Mouse (Mus musculus) hindbrain, embryonic 13.5 days (tissue): ENCODE results near the gene Ctla4. TPM values are rescaled to one million over a fixed set of nuclear protein-coding genes. Genes with fewer than 3 reads are reported as not detected.

Source experiments
- ATAC-seq: fragments of 200-750 bp; cut with Nextera tagmentation; 2 replicates; pipeline ENCODE4 v1.8.0; 2017; ENCODE audit warnings: moderate TSS enrichment; ENCODE audit not compliant: low FRiP score
- H3K27ac ChIP-seq: fragments of 300-500 bp; sonication (generic); 2 replicates; pipeline ENCODE4 v1.5.1; 2015; ENCODE audit warnings: inconsistent platforms, mild to moderate bottlenecking, moderate library complexity
- H3K27me3 ChIP-seq: fragments of 300-500 bp; sonication (generic); 2 replicates; pipeline ENCODE4 v1.6.1; 2015; ENCODE audit warnings: mild to moderate bottlenecking, inconsistent platforms
- H3K36me3 ChIP-seq: fragments of 300-500 bp; sonication (generic); 2 replicates; pipeline ENCODE4 v1.6.1; 2015; ENCODE audit warnings: mild to moderate bottlenecking, inconsistent platforms
- H3K4me1 ChIP-seq: fragments of 300-500 bp; sonication (generic); replicated peaks from 2 replicates; pipeline ENCODE4 v1.6.1; 2015; ENCODE audit warnings: inconsistent platforms
- H3K4me2 ChIP-seq: fragments of 300-500 bp; sonication (generic); 2 replicates; pipeline ENCODE4 v1.6.1; 2015; ENCODE audit warnings: inconsistent platforms, mild to moderate bottlenecking, moderate library complexity
- H3K4me3 ChIP-seq: fragments of 300-500 bp; sonication (generic); 2 replicates; pipeline ENCODE4 v1.5.1; 2015; ENCODE audit warnings: mild to moderate bottlenecking, inconsistent platforms
- H3K9ac ChIP-seq: fragments of 300-500 bp; sonication (generic); 2 replicates; pipeline ENCODE4 v1.6.1; 2015; ENCODE audit warnings: mild to moderate bottlenecking, inconsistent platforms
- H3K9me3 ChIP-seq: fragments of 300-500 bp; sonication (generic); 2 replicates; pipeline ENCODE4 v1.6.1; 2016; ENCODE audit warnings: inconsistent platforms
- WGBS: fragments of 180-500 bp; shearing (Covaris S2); methylation state at CpG from one replicate; pipeline ENCODE4 v1.1.7; 2015; 5-methylcytosine and 5-hydroxymethylcytosine counted together
- polyA plus RNA-seq: library from polyadenylated mRNA; unstranded; fragments of >200 nt; fragmentation: Nextera tagmentation; extraction: Ambion mirVana; gene quantifications from 2 replicates; pipeline ENCODE4 v1.2.1, GENCODE M21; 2015

Gene Ctla4
- polyA plus RNA-seq, 1 experiment from 2014 or later, result not detected

- no peaks in the 10 kb centered on the region for H3K9me3 ChIP-seq
- H3K9ac ChIP-seq, result no peak overlapping the region
- H3K27ac ChIP-seq, result no peak overlapping the region
- H3K36me3 ChIP-seq, result no peaks in the 10 kb centered on the region
- H3K4me1 ChIP-seq, result no peaks in the 10 kb centered on the region
- H3K27me3 ChIP-seq, result no peaks in the 10 kb centered on the region
- H3K4me3 ChIP-seq, result no peak overlapping the region
- ATAC-seq, result no peak
- no peak overlapping the region for H3K4me2 ChIP-seq
- WGBS, result 93% methylated on average over 4 of the region's 4 CpGs
These were observed 72.4 kb downstream of the Ctla4 start for GRCm38 (mm10) chr1:60959246-60959645.

GRCm38 (mm10) chr1:60960451-60960850 is 73.7 kb downstream of the Ctla4 start:
- Histone ChIP-seq H3K36me3 (no peaks in the 10 kb centered on the region), H3K4me1 (no peaks in the 10 kb centered on the region), H3K27ac (no peak overlapping the region), H3K4me2 (no peak overlapping the region), H3K4me3 (no peak overlapping the region), H3K9me3 (no peaks in the 10 kb centered on the region), H3K27me3 (no peaks in the 10 kb centered on the region), H3K9ac (no peak overlapping the region)
- ATAC-seq, result no peak
- WGBS, result 86% methylated on average over 11 of the region's 11 CpGs

GRCm38 (mm10) chr1:60961080-60961479 is 74.3 kb downstream of the Ctla4 start:
- no peak overlapping the region for H3K4me3 ChIP-seq
- no peaks in the 10 kb centered on the region for H3K4me1 ChIP-seq
- H3K9ac ChIP-seq, result no peak overlapping the region
- no peak overlapping the region for H3K27ac ChIP-seq
- ATAC-seq, result no peak
- 30% methylated on average over 4 of the region's 4 CpGs for WGBS
- H3K9me3 ChIP-seq, result no peaks in the 10 kb centered on the region
- H3K27me3 ChIP-seq, result no peaks in the 10 kb centered on the region
- no peak overlapping the region for H3K4me2 ChIP-seq
- H3K36me3 ChIP-seq, result no peaks in the 10 kb centered on the region

GRCm38 (mm10) chr1:60962095-60962494 is 75.3 kb downstream of the Ctla4 start:
- Histone ChIP-seq H3K4me2 (no peak overlapping the region), H3K4me1 (no peaks in the 10 kb centered on the region), H3K9ac (no peak overlapping the region), H3K9me3 (no peaks in the 10 kb centered on the region), H3K36me3 (no peaks in the 10 kb centered on the region), H3K27ac (no peak overlapping the region), H3K27me3 (no peaks in the 10 kb centered on the region), H3K4me3 (no peak overlapping the region)
- no peak for ATAC-seq
- 89% methylated on average over 4 of the region's 4 CpGs for WGBS

Other genes with a start within 250 kb of the Ctla4 start
- gene Cd28, start 170.2 kb upstream of the Ctla4 start, polyA plus RNA-seq, result 0.10 and 0.19 TPM in 2 replicates
- 0.08 and 0.49 TPM in 2 replicates for gene Icos, start 90.9 kb downstream of the Ctla4 start, polyA plus RNA-seq